Mouse (Mus musculus) cerebellum, postnatal 36 days (tissue): ENCODE measurements around the gene Capzb.
A peak's percentile ranks its signal among the peaks of the same experiment; 100 is the strongest.

ENCODE experiments used
- DNase-seq, 2 experiments: peaks; one replicate each; pipeline ENCODE4 v3.0.0; 2021 to 2022; ENCODE audit warnings: mixed read lengths in 2 of 2

Gene Capzb

DNA sequence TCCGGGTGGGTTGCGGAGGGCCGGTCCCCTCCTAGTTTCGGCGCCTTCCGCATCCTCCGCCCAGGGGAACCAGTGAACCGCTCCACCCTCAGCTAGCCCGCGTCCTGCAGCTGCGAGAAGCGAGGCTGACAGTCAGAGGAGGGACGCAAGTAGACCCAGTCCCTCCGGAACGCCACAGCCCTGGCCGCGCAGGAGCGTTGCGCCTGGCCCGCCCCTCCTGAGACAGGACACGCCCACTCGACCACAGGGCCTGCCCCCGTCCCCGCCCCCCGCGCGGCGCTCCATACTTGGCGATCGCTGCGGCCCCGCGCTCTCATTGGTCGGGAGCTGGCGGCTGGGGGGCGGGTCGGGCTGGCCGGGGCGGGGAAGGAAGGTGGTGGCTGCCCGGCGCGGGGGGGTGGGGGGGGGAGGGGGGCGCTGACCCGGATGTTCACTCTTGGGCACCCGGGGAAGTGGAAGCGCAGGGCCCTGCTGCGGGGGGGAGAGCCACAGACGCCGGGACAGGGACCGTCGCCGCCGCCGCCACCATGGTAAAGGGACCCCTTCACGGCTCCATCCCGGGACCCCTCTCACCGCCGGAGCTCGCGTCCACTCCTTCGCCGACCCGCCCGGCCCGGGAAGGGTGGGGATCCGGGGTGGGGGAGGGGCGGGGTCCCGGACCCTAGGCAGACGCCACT lies at the start of gene Capzb:
Gene Capzb (plus strand): TSS at position 401 of the 677 bp plus-strand sequence.
- DNase-seq = peak; percentile 92 to 97

DNA sequence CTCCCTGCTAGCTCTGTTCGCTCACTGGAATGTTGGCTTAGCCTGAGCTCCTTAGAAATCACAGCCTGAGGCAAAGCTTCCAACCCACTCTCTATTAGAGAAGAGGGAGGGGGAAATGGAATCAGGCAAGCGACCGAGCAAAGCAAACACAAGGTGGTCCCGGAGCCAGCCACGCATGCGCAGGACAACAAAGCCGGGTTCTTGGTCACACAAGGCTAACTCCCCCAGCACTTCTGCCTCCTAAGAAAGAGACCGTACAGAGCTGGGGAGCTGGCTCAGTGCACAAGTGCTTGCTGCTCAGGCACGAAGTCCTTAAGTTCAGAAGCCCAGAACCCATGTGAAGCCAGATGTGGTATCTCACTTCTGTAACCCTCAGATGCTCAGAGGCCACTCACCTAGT lies 49.7 kb upstream of the Capzb start:
- no peak for DNase-seq

DNA sequence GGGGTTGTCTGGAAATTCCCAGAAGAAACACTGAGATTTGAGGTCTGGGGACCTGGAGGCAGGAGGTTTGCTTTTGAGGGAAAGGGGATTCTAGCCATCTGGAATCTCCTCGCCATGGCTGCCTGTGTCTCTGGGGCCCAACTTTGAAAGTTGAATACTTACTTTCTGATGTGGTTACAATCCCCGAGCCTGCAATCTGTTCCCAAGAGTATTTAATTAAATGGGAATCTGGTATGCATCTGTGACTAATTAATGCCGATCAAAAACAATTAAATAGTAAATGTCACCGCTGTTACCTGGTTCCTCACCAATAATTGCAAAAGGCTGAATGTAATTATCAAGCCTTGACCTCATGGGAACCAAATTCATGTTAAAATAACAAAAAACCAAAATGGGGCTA lies 48.1 kb upstream of the Capzb start:
- DNase-seq = no peak

DNA sequence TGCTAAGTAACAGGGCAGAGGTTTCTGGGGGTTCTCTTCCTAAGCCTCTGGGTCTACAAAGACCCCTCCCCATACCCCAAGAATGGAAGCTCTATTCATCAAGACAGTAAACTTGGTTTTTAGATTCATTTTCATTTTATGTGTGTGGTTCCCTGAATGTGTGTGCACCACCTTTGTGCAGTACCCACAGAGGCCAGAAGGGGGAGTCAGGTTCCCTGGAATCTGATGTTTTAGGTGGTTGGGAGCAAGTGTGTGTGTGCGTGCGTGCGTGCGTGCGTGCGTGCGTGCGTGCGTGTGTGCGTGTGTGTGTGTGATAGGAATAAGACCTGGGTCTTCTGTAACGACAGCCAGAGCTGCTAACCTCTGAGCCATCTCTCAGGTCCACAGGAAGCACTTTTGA lies 47.5 kb upstream of the Capzb start:
- no peak for DNase-seq

DNA sequence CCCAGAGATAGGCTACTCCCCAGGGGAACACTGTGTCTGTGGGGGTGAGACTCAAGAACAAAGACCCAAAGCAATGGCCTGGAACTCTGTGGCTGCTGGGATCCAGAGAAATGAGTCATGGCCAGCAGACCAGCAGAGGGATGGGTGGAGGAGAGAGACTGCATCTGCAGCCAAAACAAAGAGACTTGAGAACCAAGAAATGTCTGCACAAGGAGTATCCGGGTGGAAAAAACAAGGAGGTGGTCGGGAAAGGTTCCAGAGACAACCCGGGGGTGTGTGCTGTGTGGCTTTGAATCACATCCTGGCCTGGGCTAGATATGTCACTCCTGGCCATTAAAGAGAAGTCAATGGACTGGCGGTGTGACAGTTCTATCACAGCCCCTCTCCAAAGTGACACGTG lies 45.9 kb upstream of the Capzb start:
- DNase-seq = no peak

DNA sequence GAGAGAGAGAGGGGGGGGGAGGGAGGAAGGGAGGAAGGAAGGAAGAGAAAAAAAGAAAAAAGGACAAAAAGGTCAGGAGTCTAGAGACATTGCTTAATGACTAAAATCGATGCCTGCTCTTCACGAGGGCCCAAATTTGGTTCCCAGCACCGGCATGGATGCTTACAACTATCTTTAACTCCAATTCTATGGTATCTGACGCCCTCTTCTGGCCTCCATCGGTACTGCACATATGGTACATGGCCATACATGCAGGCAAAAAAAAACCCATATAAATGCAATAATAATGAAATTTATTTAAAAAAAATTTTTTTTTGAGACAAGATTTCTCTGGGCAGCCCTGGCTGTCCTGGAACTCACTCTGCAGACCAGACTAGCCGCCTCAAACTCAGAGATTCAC lies 41.3 kb upstream of the Capzb start:
- no peak for DNase-seq

DNA sequence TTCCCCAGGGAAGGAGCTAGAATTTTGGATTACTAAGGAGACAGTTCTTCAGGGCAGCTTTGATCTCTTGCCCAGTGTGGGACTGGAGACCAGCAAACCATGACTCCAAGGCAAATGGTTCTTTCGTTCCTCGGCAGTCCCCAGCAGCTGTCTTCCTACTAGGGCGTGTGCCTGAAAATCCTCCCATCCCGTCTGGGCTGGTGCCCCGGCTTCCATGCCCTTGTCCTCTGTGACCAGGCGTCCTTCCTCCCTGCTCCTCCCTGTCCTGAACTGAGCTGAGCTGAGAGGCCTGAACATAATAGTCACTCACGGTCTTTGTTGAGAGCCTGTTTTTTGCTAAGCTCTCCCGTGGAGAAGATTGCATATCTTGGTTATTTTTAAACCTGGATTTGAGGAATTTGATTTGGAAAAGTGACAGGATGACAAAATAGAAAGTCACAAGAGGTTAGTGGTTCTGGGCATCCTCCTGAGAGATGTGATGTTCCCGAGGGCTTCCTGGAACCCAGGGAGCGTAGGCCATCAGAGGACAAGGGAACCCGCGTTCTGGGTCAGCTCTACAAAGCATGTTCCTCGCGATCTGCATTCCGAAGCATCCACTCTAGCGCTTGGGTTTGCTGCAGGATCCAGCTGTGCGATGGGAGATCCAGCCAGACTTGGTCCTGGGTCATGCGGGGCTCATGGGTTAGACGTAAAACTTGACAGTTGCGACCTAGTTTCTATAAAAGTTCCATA lies 38.0 kb upstream of the Capzb start:
- no peak for DNase-seq

DNA sequence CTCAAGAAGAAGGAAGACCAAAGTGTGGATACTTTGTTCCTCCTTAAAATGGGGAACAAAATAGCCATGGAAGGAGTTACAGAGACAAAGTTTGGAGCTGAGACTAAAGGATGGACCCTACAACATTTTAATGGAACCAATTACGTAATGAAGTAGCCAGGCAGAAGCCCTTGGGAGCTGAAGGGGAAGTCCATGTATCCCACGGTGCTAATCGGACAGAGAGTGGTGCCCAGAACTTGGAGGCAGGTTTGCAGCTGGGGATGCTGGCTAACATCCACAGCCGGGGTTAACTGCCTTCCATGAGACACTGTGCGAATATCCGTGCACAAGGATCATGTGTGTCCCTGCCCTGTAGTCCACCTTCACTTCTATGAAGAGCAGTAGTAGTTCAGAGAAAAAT lies 36.2 kb upstream of the Capzb start:
- no peak for DNase-seq

DNA sequence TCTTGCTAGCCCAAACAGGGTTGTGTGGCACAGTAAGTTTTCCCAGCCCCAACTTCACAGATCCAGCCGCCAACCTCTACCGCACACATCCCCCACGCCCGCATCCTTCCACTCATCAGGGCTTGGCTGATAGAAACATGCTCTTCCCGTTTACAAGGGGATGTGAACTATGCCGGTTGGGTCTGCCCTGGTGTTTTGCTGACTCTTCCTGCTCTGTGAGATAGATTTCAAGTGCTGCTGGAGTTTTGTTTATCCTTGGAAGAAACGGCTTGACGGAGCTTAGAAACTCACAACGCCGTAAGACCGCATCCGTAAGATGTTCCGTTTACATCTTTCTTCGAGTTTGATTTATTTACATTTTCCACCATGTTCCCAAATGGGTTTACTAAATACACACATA lies 34.3 kb upstream of the Capzb start:
- DNase-seq = no peak

DNA sequence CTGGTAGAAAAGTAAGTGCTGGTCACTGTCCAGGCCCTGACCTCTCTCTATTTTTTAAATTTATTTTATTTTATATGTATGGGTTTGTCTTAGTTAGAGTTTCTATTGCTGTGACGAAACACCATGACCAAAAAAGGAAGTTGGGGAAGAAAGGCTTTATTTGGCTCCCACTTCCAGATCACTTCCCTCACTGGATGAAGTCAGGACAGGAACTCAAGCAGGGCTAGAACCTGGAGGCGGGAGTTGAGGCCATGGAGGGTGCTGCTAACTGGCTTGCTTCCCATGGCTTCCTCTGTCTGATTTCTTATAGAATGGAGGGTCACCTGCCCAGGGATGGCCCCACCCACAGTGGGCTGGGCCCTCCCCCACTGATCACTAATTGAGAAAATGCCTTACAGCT lies 31.6 kb upstream of the Capzb start:
- DNase-seq = no peak

DNA sequence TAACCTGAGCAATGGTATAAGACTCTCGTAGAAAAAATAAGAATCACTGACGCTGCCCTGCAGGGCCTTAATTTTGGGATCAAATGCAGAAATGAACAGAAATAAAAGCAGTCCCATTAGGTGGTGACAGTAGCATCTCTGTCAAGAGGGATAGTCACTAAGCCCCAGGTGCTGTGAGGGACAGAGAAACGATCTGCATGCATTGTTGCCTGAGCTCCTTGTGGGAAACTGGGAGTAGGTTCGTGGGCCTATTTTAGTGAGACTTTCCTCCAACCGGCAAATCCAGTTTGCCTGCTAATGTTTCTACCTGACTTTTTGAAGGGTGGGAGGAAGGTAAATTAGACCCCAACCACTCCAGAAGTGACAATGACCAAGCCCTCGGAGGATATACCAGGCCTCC lies 28.6 kb upstream of the Capzb start:
- no peak for DNase-seq

DNA sequence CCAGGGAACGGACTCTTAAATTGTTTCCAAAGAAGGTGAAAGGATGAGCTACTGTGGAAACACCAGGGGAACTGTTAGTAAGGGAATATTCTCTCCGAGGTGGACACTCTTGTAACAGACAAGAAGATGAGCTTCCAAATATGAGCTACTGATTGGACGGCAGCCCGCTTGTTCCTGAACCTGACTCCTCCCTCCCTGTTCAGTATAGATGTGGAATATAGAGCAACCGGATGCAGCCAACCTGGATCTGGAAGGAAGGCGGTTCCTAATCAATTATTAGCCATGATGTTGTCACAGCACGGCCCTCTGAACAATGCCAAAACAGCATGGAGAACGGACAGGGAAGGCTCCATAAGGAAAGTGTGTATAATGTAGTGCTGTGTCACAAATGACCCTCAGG lies 27.4 kb upstream of the Capzb start:
- DNase-seq = no peak

DNA sequence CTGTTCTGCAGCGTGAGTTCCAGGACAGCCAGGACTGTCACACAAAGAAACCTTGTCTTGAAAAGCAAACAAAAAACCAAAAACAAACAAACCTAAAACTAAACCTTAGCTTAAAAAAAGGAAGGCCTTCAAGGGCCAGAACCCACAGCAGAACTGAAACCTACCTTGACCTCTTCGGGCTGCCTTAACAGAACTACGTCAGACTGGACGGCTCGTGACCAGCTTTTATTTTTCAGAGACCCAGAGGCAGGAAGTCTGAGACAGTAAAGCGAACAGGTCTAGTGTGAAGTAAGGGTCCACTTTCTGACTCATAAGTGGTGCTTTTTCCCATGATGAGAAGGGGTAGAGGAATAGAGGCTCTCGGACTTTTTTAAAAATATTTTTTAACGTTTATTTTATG lies 26.5 kb upstream of the Capzb start:
- DNase-seq = no peak

DNA sequence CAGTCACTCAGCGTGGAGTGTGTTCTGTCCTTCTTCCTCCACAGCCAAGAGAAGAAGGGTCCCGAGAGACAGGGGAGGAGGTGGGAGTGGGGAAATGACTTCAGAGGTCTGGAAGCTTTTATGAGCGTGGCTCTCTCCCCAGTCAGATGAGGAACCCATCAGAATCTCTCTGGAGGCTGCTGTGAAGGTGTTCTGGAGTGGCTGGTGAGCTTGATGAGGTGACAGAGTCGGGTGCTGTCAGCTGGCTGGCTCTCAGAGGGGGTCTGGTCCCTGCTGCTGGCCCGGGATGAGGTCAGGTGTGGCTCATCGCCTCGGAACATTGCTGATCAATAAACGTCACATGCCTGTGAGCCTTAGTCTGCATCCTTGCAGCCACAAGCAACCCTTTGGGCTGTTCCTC lies 25.6 kb upstream of the Capzb start:
- no peak for DNase-seq

DNA sequence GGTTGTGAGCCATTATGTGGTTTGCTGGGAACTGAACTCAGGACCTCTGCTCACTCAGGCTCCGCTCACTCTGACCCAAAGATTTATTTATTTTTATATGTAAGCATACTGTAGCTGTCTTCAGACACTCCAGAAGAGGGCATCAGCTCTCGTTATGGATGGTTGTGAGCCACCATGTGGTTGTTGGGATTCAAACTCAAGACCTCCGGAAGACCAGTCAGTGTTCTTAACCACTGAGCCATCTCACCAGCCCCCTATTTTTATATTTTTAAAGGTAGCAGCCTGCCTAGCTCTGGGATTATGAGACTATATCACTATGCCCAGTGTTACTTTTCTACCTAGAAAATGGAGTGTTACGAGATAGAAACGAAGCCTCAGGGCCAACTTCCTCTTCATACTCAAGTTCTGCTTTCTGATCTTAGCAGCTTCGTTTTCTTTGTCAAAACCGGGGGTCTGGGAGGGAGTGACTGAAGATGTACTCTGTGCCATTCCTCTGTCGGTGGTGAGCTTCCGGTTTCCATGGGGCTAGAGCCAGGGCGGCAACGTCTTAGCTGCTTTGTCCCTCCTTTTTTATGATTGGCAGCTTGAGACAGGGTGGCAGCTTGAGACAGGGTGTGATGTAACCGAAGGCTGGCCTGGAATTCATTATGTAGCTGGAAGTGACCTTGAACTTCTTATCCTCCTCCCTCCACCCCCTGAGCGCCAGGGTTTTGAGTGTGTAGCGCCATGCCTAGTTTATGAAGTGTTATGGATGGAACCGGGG lies 23.5 kb upstream of the Capzb start:
- DNase-seq = no peak

DNA sequence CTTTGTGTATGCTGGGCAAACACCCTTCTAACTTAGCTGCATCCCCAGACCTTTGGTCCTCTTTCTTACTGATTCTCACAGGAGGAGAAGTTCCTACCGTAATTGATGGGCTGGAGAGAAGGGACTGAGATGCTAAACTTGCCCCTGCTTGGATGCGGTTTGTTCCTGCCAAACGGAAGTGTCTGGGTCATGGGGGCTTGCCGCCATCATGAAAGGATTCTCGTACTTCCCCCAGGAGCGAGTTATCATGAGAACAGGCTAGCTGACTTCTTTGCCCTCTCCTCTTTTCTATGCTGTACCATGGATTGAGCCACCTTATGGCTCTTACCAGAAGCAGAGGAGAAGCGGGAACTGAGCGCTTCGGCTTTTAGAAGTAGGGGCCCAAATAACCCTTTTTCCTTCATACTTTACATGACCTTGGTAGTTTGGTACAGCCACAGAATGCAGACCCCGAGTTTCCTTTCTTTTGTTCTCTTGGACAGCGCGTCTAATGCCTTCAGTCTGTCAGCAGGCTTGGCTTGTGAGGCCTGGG lies 22.9 kb upstream of the Capzb start:
- DNase-seq = no peak

DNA sequence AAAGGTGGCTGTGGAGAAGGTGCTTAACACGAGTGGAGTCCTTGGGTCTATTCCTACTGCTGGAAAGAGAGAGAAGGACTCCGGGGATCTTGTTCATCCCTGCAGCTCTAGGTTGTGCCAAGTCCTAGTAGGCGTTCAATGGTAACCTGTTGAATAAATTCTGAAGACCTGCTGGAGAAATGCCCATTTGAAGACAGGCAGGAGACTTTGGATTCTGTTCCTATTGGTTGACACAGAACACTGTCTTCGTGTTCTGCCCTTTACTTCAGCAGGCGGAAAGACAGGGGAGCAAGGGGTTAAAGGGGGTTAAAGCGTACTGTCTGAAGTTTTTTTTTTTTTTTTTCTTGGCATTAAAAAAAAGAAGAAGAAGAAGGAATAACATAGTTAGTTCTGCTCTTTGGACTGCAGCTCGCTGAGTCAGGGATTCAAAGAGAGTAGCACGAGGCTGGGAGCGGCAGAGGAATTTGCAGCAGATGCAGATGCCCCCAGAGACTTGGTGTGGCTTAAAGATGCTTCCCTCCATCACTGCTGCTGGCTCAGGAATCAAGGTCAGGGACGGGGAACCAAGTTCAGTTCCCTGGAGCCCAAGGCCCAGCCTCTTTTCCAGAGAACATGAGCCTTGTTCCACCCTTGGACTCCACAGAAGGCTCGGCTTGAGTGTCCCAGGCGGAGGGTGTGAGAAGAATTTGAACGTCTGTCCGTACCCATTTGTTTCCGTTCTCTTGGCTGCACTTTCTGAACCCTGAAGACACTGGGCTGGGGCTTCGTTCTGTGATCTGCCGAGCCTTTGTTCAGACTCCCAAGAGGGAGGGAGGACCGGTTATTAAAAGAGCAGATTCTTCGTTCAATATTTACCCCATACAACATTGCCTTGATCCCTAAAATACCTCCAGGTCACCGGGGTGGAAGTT lies 17.4 kb upstream of the Capzb start:
- no peak for DNase-seq

DNA sequence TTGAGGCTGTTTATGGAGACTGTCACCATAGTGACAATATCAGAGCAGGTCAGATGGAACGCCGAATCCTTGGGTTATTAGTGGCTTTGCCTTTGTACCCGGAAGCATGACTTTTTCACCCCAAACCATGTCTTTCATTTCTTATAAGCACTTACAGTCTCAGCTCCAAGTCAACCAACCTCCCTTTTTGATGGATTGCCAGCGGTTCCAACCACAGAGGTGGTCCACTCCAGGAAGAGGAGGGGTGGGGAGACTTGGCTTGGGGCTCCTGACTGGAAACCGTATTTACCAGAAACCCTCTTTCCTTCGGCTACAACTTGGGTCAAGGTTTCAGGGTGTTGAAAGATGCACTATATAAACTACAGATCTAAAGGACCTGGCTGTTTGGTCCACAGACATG lies 16.7 kb upstream of the Capzb start:
- DNase-seq = no peak

DNA sequence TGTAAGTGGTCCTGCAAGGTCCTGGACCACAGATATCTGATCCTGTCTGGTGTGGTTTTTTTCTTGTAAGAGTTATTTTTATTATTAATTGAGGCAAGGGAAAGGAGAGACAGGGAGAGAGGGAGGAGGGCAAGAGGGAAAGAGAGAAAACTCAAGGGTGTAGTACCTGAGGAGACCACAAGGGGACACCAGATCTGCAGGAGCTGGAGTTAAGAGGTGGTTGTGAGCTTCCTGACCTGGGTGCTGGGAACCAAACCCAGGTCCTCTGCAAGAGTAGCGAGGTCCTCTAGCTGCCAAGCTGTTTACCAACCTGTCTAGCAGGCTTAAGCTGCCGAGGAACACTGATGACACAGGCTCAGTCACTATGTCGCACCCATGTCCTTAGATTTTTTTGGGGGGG lies 14.8 kb upstream of the Capzb start:
- no peak for DNase-seq

DNA sequence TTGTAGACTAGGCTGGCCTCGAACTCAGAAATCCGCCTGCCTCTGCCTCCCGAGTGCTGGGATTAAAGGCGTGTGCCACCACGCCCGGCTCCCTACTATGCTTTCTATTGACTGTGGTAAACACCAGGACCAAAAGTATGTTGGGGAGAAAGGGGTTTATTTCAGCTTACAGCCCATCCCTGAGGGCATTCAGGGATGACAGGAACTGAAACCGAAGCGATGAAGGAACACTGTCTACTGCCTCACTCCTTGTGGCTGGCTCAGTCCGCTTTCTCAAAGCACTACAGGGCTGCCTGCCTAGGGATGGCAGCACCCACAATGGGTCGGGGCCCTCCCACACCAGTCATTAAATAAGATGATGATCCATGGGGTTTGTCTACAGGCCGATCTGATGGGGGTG lies 14.3 kb upstream of the Capzb start:
- DNase-seq = no peak

DNA sequence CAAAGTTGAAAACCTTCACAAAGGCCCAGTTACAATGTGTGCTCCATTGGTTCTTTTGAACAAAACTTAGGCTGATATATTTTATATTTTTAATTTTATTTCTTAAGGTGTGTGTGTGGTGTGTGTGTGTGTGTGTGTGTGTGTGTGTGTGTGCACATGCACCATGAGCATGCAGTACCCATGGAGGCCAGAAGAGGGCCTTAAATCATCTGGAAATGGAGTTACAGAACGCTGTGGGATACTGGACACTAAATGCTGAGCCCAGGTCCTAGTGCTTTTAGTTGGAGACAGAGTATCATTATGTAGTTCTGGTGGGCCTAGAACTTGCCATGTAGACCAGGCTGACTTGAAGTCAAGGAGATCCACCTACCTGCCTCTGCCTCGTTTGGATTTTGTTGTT lies 13.5 kb upstream of the Capzb start:
- no peak for DNase-seq

DNA sequence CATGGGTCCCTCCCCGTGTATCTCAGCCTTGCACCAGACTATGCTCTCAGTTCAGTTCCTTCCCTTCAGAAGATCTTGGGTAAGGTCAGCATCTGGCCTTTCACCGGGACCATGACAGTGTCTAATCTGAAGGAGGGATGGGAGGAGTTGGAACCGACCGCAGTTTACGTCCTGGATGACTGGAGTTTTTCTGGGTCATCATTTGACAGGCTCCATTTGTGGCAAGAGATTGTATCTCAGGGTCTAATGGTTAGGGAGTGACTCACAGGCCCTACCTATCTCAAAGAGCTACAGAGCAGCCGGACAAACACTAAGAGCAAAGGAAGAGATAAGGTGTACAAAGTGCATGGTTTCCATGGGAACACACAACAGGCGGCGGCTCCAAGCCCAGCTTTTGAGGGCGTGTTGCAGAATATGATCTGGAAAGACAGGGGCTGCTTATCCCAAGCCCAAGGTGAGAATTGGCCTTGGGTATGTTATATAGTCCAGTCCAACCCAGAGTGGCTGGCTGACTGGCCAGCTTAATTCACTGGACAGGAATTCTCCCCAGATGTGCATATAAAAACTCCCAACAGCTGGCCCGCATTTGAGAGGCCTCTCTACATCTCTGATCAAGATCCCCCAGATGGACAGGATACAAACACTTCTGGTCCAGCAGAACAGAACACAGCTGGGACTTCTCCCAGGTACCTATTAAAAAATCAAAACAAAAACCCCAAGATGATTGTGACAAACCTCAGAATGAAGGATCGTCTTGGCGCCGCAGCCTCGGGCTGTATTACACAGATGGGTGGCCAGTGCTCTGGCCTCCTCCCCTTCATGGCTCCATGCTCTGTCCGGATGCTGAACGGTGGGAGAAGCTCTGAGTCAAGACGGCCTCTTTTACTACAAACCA lies 12.7 kb upstream of the Capzb start:
- no peak for DNase-seq
